Mouse (Mus musculus): ENCODE results near the gene Olfr1351. TPM values are rescaled to one million over a fixed set of nuclear protein-coding genes. Genes with fewer than 3 reads are reported as not detected.
"Not testable (repeated sequence)": the region's sequence is repeated elsewhere in the genome, so short reads cannot be mapped to it uniquely, and the experiment has no call there.

Gene Olfr1351
- polyA plus RNA-seq (2012; rRNA removed) (not detected in 2 replicates), polyA plus RNA-seq (2014; fragmentation: Nextera tagmentation; extraction: Ambion mirVana) (not detected in 2 replicates)

GRCm38 (mm10) chr10:79012172-79012571 is at the start of gene Olfr1351:
Gene Olfr1351 (plus strand): TSS chr10:79012472.
- Histone ChIP-seq H3K36me3 (ENCODE audit: control insufficient read depth, insufficient read depth, low read length) (no peaks in the 10 kb centered on the region), H3K27ac (replicated peaks; ENCODE audit: low read depth, low read length) (no peak within 1 kb of the TSS), H3K9ac (ENCODE audit: low read depth, low read length, severe bottlenecking) (no peak within 1 kb of the TSS), H3K4me3 (replicated peaks; ENCODE audit: low read length) (no peak within 1 kb of the TSS), H3K4me1 (ENCODE audit: control insufficient read depth, insufficient read depth, low read length) (no peaks in the 10 kb centered on the region), H3K9me3 (ENCODE audit: control insufficient read depth, low read length) (no peaks in the 10 kb centered on the region), H3K4me2 (replicated peaks; ENCODE audit: low read depth, low read length, severe bottlenecking) (no peak within 1 kb of the TSS), H3K27me3 (ENCODE audit: control insufficient read depth, insufficient read depth, low read length) (no peaks in the 10 kb centered on the region)
- ATAC-seq (ENCODE audit: low FRiP score, low read depth): no peak
- TF ChIP-seq POLR2A (IDR thresholded peaks at IDR 0.05; ENCODE audit: borderline replicate concordance, extremely low read depth, insufficient read depth, insufficient read length): no peak
- 56% methylated on average over 1 of the region's 1 CpGs for WGBS
- DNase-seq (ENCODE audit: low spot score): no peak

GRCm38 (mm10) chr10:78963009-78963408 is 49.3 kb upstream of the Olfr1351 start, which contains the start of gene Olfr1353:
Gene Olfr1353 (plus strand): TSS chr10:78963309.
- H3K4me1 ChIP-seq (ENCODE audit: control insufficient read depth, insufficient read depth, low read length); H3K4me2 ChIP-seq (replicated peaks; ENCODE audit: low read depth, low read length, severe bottlenecking); H3K4me3 ChIP-seq (replicated peaks; ENCODE audit: low read length); H3K9ac ChIP-seq (ENCODE audit: low read depth, low read length, severe bottlenecking); H3K9me3 ChIP-seq (ENCODE audit: control insufficient read depth, low read length); DNase-seq (ENCODE audit: low spot score); H3K27me3 ChIP-seq (ENCODE audit: control insufficient read depth, insufficient read depth, low read length); ATAC-seq (ENCODE audit: low FRiP score, low read depth); H3K27ac ChIP-seq (replicated peaks; ENCODE audit: low read depth, low read length); H3K36me3 ChIP-seq (ENCODE audit: control insufficient read depth, insufficient read depth, low read length): not testable (repeated sequence)

GRCm38 (mm10) chr10:78980750-78981149 is 31.5 kb upstream of the Olfr1351 start, which contains the start of gene Olfr1352:
Gene Olfr1352 (plus strand): TSS chr10:78981050.
- no peaks in the 10 kb centered on the region for H3K36me3 ChIP-seq (ENCODE audit: control insufficient read depth, insufficient read depth, low read length)
- H3K9ac ChIP-seq (ENCODE audit: low read depth, low read length, severe bottlenecking): no peak within 1 kb of the TSS
- H3K4me2 ChIP-seq (replicated peaks; ENCODE audit: low read depth, low read length, severe bottlenecking): no peak within 1 kb of the TSS
- no peaks in the 10 kb centered on the region for H3K9me3 ChIP-seq (ENCODE audit: control insufficient read depth, low read length)
- TF ChIP-seq POLR2A (IDR thresholded peaks at IDR 0.05; ENCODE audit: borderline replicate concordance, extremely low read depth, insufficient read depth, insufficient read length): no peak
- ATAC-seq (ENCODE audit: low FRiP score, low read depth) (no peak), DNase-seq (ENCODE audit: low spot score) (no peak)
- H3K27me3 ChIP-seq (ENCODE audit: control insufficient read depth, insufficient read depth, low read length): no peaks in the 10 kb centered on the region
- H3K4me1 ChIP-seq (ENCODE audit: control insufficient read depth, insufficient read depth, low read length): no peaks in the 10 kb centered on the region
- no peak within 1 kb of the TSS for H3K27ac ChIP-seq (replicated peaks; ENCODE audit: low read depth, low read length)
- no peak within 1 kb of the TSS for H3K4me3 ChIP-seq (replicated peaks; ENCODE audit: low read length)

GRCm38 (mm10) chr10:79028441-79028840 is 16.2 kb downstream of the Olfr1351 start, which contains the start of gene Olfr57:
Gene Olfr57 (plus strand): TSS chr10:79028741.
- no peak for TF ChIP-seq POLR2A (IDR thresholded peaks at IDR 0.05; ENCODE audit: borderline replicate concordance, extremely low read depth, insufficient read depth, insufficient read length)
- H3K4me3 ChIP-seq (replicated peaks; ENCODE audit: low read length): no peak within 1 kb of the TSS
- H3K4me1 ChIP-seq (ENCODE audit: control insufficient read depth, insufficient read depth, low read length): no peaks in the 10 kb centered on the region
- no peaks in the 10 kb centered on the region for H3K9me3 ChIP-seq (ENCODE audit: control insufficient read depth, low read length)
- DNase-seq (ENCODE audit: low spot score) (no peak), ATAC-seq (ENCODE audit: low FRiP score, low read depth) (no peak)
- no peaks in the 10 kb centered on the region for H3K36me3 ChIP-seq (ENCODE audit: control insufficient read depth, insufficient read depth, low read length)
- H3K27me3 ChIP-seq (ENCODE audit: control insufficient read depth, insufficient read depth, low read length): no peaks in the 10 kb centered on the region
- H3K27ac ChIP-seq (replicated peaks; ENCODE audit: low read depth, low read length): no peak within 1 kb of the TSS
- no peak within 1 kb of the TSS for H3K9ac ChIP-seq (ENCODE audit: low read depth, low read length, severe bottlenecking)
- H3K4me2 ChIP-seq (replicated peaks; ENCODE audit: low read depth, low read length, severe bottlenecking): no peak within 1 kb of the TSS

GRCm38 (mm10) chr10:79042457-79042856 is 30.2 kb downstream of the Olfr1351 start:
- not testable (repeated sequence) for H3K9me3 ChIP-seq (ENCODE audit: control insufficient read depth, low read length); H3K4me1 ChIP-seq (ENCODE audit: control insufficient read depth, insufficient read depth, low read length); DNase-seq (ENCODE audit: low spot score); H3K4me2 ChIP-seq (replicated peaks; ENCODE audit: low read depth, low read length, severe bottlenecking); H3K9ac ChIP-seq (ENCODE audit: low read depth, low read length, severe bottlenecking); H3K27me3 ChIP-seq (ENCODE audit: control insufficient read depth, insufficient read depth, low read length); H3K27ac ChIP-seq (replicated peaks; ENCODE audit: low read depth, low read length); H3K4me3 ChIP-seq (replicated peaks; ENCODE audit: low read length); ATAC-seq (ENCODE audit: low FRiP score, low read depth); H3K36me3 ChIP-seq (ENCODE audit: control insufficient read depth, insufficient read depth, low read length)
- 85% methylated on average over 2 of the region's 2 CpGs for WGBS

- DNase-seq (ENCODE audit: low spot score); H3K9ac ChIP-seq (ENCODE audit: low read depth, low read length, severe bottlenecking); H3K4me3 ChIP-seq (replicated peaks; ENCODE audit: low read length); H3K27ac ChIP-seq (replicated peaks; ENCODE audit: low read depth, low read length); H3K4me1 ChIP-seq (ENCODE audit: control insufficient read depth, insufficient read depth, low read length); ATAC-seq (ENCODE audit: low FRiP score, low read depth); H3K36me3 ChIP-seq (ENCODE audit: control insufficient read depth, insufficient read depth, low read length); H3K4me2 ChIP-seq (replicated peaks; ENCODE audit: low read depth, low read length, severe bottlenecking); H3K27me3 ChIP-seq (ENCODE audit: control insufficient read depth, insufficient read depth, low read length): not testable (repeated sequence)
- WGBS: 81% methylated on average over 3 of the region's 3 CpGs
- peaks cover 18% of the 10 kb centered on the region; the same call in 1 of the 2 replicates for H3K9me3 ChIP-seq (ENCODE audit: control insufficient read depth, low read length)
Observed at GRCm38 (mm10) chr10:79057370-79057769, 45.1 kb downstream of the Olfr1351 start.

Other genes with a start within 250 kb of the Olfr1351 start
- gene Slc1a6, start 232.0 kb upstream of the Olfr1351 start, polyA plus RNA-seq (2012; rRNA removed): 2.7 and 4.0 TPM in 2 replicates
- 0.78 and 0.79 TPM in 2 replicates for gene Slc1a6, start 232.0 kb upstream of the Olfr1351 start, polyA plus RNA-seq (2014; fragmentation: Nextera tagmentation; extraction: Ambion mirVana)
- not detected in 2 replicates for gene Olfr1356, start 160.3 kb upstream of the Olfr1351 start, polyA plus RNA-seq (2012; rRNA removed)
- gene Olfr1356, start 160.3 kb upstream of the Olfr1351 start, polyA plus RNA-seq (2014; fragmentation: Nextera tagmentation; extraction: Ambion mirVana): not detected in 2 replicates
- not detected in 2 replicates for gene Olfr1355, start 136.9 kb upstream of the Olfr1351 start, polyA plus RNA-seq (2012; rRNA removed)
- not detected in 2 replicates for gene Olfr1355, start 136.9 kb upstream of the Olfr1351 start, polyA plus RNA-seq (2014; fragmentation: Nextera tagmentation; extraction: Ambion mirVana)
- not detected in 2 replicates for gene Olfr1354, start 99.3 kb upstream of the Olfr1351 start, polyA plus RNA-seq (2012; rRNA removed)
- gene Olfr1354, start 99.3 kb upstream of the Olfr1351 start, polyA plus RNA-seq (2014; fragmentation: Nextera tagmentation; extraction: Ambion mirVana): not detected in 2 replicates
- not detected in 2 replicates for gene Olfr8, start 61.8 kb upstream of the Olfr1351 start, polyA plus RNA-seq (2012; rRNA removed)
- not detected in 2 replicates for gene Olfr8, start 61.8 kb upstream of the Olfr1351 start, polyA plus RNA-seq (2014; fragmentation: Nextera tagmentation; extraction: Ambion mirVana)
- not detected in 2 replicates for gene Olfr1353, start 49.2 kb upstream of the Olfr1351 start, polyA plus RNA-seq (2012; rRNA removed)
- gene Olfr1353, start 49.2 kb upstream of the Olfr1351 start, polyA plus RNA-seq (2014; fragmentation: Nextera tagmentation; extraction: Ambion mirVana): not detected in 2 replicates
- not detected in 2 replicates for gene Olfr1352, start 31.4 kb upstream of the Olfr1351 start, polyA plus RNA-seq (2012; rRNA removed)
- not detected in 2 replicates for gene Olfr1352, start 31.4 kb upstream of the Olfr1351 start, polyA plus RNA-seq (2014; fragmentation: Nextera tagmentation; extraction: Ambion mirVana)
- gene Olfr57, start 16.3 kb downstream of the Olfr1351 start, polyA plus RNA-seq (2012; rRNA removed): not detected in 2 replicates
- not detected in 2 replicates for gene Olfr57, start 16.3 kb downstream of the Olfr1351 start, polyA plus RNA-seq (2014; fragmentation: Nextera tagmentation; extraction: Ambion mirVana)
- 11.5 and 16.9 TPM in 2 replicates for gene 2610008E11Rik, start 85.1 kb downstream of the Olfr1351 start, polyA plus RNA-seq (2012; rRNA removed)
- 31.4 and 39.7 TPM in 2 replicates for gene 2610008E11Rik, start 85.1 kb downstream of the Olfr1351 start, polyA plus RNA-seq (2014; fragmentation: Nextera tagmentation; extraction: Ambion mirVana)
- gene Vmn2r80, start 136.3 kb downstream of the Olfr1351 start, polyA plus RNA-seq (2012; rRNA removed): not detected in 2 replicates
- not detected in 2 replicates for gene Vmn2r80, start 136.3 kb downstream of the Olfr1351 start, polyA plus RNA-seq (2014; fragmentation: Nextera tagmentation; extraction: Ambion mirVana)
- not detected in 2 replicates for gene Vmn2r81, start 235.2 kb downstream of the Olfr1351 start, polyA plus RNA-seq (2012; rRNA removed)
- gene Vmn2r81, start 235.2 kb downstream of the Olfr1351 start, polyA plus RNA-seq (2014; fragmentation: Nextera tagmentation; extraction: Ambion mirVana): not detected in 2 replicates

Measured in limb, embryonic 14.5 days (tissue).